Mouse (Mus musculus) liver, adult (tissue): ENCODE measurements at regions not wholly inside any gene's neighbourhood (a gene's known extent, or its start where the extent isn't known, plus 50 kb on each side); places are given as distances from the start of the nearest gene placed in this dataset.

Experiments
- GATA4 ChIP-seq: IDR thresholded peaks from 2 replicates; pipeline ENCODE4 v1.6.1; 2014; ENCODE audit warnings: mild to moderate bottlenecking, low read length; ENCODE audit not compliant: insufficient replicate concordance

- peak; percentile 27; the same call in 1 of the 2 replicates for TF ChIP-seq GATA4
These were observed 159.6 kb downstream of the Adgrd1 start for GRCm38 (mm10) chr5:129256136-129256535.

DNA sequence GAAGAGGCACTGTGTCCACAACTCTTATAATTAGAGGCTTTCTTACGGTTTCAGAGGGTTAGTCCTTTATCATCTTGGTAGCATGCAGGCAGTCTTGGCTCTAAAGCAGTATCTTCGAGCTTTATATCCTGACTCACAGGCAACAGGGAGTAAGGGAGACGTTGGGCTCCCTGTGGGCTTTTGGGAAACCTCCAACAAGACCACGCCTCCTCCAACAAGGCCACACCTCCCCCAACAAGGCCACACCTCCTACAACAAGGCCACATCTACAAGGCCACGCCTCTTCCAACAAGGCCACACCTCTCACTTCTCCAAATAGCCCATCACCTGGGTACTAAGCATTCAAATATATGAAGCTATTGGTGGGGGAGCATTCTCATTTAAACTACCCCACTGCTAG is 160.7 kb downstream of the Adgrd1 start:
- TF ChIP-seq GATA4, result no peak

- peak; percentile 97 for TF ChIP-seq GATA4
These were observed 164.1 kb downstream of the Adgrd1 start for GRCm38 (mm10) chr5:129260689-129261088.

DNA sequence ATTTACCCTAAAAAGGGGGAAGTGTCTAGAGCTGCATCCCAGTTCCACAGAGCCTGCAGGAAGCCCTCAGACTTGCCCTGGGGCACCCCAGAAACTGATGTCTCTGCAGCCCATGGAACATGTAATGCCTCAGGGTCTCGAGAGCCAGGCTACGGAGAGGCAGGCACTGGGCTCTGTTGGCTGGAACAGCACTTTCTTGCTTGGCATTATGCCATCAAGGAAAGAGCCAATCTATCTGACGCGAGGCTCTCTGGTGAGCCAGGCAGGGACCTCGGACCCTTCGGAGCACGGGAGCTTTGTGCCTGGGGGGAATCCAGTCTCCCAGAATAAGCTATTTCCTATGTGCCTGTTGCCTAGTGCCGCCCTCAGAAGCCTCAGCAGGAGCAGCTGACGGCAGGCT is 166.6 kb downstream of the Adgrd1 start:
- no peak for TF ChIP-seq GATA4

DNA sequence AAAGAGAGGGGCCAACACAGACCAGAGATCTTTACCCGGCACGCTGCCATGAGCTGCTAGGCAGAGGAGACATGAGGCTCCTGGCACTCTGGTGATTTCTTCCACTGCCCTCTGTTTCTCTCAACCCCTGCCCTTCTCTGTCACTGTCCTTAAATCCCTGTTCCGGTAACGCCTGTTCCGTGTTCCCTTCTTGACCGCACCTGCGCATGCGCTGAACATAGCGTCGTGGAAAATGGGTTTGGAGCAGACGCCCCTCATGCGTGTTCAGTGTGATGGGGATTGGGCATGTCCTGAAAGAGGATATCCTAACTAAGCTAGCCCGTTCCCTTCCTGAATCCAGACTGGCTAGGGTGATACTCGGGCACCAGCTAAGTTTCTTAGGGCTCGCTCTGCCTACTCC is 167.8 kb downstream of the Adgrd1 start:
- no peak for TF ChIP-seq GATA4

DNA sequence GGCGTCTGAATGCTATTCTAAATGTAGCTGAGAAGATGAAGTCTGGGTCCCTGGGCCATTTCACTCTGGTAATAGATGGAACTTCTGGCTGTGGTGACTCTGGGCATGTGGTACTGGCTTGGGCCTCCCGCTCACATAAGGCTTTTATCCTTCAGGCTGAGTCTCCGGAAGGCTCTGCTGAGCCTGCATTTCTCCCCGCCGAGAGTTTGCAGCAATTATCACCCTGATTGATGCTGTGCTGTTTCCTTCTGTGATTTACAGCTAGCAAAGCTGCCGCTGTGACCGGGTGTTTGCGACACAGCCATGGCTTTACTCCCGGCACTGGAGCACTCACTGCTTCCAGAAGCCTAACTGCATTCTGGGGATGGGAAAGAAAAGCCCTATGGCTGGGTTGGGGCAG is 171.9 kb downstream of the Adgrd1 start:
- peak; percentile 70; the same call in 1 of the 2 replicates for TF ChIP-seq GATA4

DNA sequence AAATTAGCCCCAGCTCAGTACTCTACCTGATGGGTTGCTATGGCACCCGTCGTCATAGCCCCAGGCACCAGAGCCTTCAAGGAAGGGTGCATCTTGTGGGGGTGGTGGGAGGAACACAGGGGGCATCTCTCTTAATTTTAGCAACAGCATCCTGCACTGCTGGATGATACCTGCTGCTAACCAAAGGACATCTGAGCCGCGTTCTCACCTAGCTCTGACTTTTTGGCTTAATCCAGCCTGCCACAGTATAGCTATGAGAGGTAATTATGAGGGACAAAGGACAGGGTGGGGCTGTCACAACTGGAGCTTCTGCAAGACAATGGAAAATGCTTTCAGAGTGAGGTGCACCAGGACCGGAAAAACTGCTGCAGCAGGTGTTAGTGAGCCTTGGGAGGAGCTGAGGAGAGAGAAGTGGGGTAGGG is 173.5 kb downstream of the Adgrd1 start:
- TF ChIP-seq GATA4, result no peak

- TF ChIP-seq GATA4, result no peak
These were observed 184.9 kb downstream of the Adgrd1 start for GRCm38 (mm10) chr5:129281406-129281805.

DNA sequence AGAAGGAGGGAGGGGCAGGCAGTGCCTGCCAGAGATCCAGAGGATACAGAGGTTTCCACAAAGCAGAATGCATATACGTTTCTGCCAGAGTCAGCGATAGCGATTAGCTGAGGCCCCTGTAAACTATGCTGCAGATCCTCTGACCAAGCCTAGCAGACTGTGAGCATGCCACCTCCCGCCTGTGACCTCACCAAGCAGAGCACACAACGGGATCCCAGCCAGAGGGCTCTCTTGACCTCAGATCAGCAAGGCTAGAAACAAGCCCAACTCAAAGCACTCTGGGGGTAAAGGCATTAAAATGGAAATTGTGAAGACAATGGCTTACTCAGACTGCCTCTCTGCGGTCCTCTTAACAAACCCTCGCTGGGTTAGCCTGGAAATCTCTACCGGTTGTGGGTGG is 185.6 kb downstream of the Adgrd1 start:
- no peak for TF ChIP-seq GATA4

DNA sequence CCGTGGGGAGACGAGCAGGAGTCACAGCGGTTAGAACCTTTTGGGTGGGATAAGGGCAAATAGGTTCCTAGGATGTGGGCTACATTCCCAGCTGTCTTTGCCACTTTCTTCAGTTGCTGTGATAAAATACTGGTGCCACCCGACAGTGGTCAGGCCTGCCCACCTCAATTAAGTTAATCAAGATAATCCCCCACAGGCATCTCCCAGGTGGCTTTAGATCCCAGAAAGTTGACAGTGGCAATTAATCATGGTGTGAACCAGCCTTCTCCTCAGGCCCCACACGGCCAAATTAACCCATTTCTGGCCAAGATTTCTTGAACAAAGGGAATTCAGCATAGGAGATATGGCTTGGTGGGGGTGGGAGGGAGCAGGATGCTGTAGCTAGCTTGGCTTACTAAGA is 186.3 kb downstream of the Adgrd1 start:
- no peak for TF ChIP-seq GATA4

GRCm38 (mm10) chr5:129287481-129287880 is 190.9 kb downstream of the Adgrd1 start:
- TF ChIP-seq GATA4, result no peak

GRCm38 (mm10) chr5:129297657-129298349 is 201.3 kb downstream of the Adgrd1 start:
- peak; percentile 61; the same call in 1 of the 2 replicates for TF ChIP-seq GATA4

- TF ChIP-seq GATA4, result no peak
These were observed 202.2 kb upstream of the Sfswap start for GRCm38 (mm10) chr5:129298646-129299455.

- no peak for TF ChIP-seq GATA4
These were observed 201.6 kb upstream of the Sfswap start for GRCm38 (mm10) chr5:129299456-129299765.

- no peak for TF ChIP-seq GATA4
These were observed 200.6 kb upstream of the Sfswap start for GRCm38 (mm10) chr5:129300423-129300822.

DNA sequence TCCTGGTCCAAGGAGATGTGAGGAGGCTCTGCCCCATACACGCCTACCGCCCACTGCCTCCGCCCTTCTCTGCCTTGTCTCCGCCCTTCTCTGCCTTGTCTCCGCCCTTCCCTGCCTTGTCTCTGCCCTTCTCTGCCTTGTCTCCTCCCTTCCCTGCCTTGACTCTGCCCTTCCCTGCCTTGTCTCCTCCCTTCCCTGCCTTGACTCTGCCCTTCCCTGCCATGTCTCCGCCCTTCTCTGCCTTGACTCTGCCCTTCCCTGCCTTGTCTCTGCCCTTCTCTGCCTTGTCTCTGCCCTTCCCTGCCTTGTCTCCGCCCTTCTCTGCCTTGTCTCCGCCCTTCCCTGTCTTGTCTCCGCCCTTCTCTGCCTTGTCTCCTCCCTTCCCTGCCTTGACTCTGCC is 185.4 kb upstream of the Sfswap start:
- no peak for TF ChIP-seq GATA4
